Mouse (Mus musculus) stomach, postnatal 0 days (tissue): ENCODE results near the gene 2210016L21Rik.

Experiments
- CTCF ChIP-seq: IDR thresholded peaks from 2 replicates; pipeline ENCODE4 v1.5.1; 2016; ENCODE audit warnings: antibody characterized with exemption, low read depth, mild to moderate bottlenecking, moderate library complexity
- EP300 ChIP-seq: optimal IDR thresholded peaks from 2 replicates; pipeline ENCODE3; 2016; ENCODE audit warnings: antibody characterized with exemption

DNA sequence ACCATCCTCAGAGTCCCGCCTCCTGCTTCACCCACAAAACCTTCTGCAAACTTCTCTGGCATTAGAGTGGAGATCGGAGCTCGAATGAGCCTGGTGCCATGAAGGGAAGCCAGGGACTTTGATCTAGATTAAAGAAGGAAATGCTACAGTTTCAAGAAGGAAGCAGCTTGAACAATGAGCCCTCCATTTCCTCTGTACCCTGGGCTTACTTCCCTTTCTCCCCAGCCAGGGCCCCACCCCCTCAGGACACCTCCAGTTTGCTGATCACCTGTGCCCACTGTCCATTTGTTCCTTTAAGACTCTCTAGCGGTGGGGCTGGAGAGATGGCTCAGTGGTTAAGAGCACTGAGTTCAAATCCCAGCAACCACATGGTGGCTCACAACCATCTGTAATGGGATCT, 25.2 kb upstream of the 2210016L21Rik start:
- TF ChIP-seq CTCF: no peak
- no peak for TF ChIP-seq EP300
